ENCODE assay signal across 12 mouse cellular contexts in the genomic region with DNA sequence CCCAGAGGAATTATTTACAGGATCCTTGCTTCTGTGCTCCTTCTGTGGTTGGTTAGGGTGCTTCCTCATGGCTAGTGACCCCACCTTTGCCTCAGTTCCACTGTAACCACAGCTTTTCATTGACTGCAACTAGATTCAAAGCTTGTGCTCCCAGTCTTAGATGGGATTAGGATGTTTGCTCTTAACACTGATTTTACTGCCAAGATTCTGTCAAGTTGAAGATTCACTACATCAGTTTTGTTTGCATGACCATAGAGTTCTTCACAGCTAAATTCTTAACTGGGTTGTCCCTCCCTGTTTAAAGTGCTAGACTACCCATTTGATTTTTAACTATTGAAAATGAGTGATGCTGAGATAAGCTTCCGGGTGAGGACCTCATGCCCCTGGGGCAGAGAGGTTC. TPM values are rescaled to one million over a fixed set of nuclear protein-coding genes. Genes with fewer than 3 reads are reported as not detected.
A peak's percentile ranks its signal among the peaks of the same experiment; 100 is the strongest.
DNase-seq lines count a peak whose midpoint lies in the region; ATAC-seq and TF ChIP-seq lines count a peak whose summit lies in the region.
"Had no signal": no experiment of that assay in that cellular context is flagged by ENCODE, and none has a peak within 500 bp of the region (broad histone marks: within the 10 kb centered on the region; RNA-seq: fewer than 3 reads in every experiment).

No protein-coding gene starts in this region.

- WGBS in embryonic facial prominence, embryonic 13.5 days: 31% methylated on average over 1 of the region's 1 CpGs
- 43% methylated on average over 1 of the region's 1 CpGs for WGBS in embryonic facial prominence, embryonic 10.5 days
- 61% methylated on average over 1 of the region's 1 CpGs for WGBS in kidney, embryonic 16.5 days
- 18% methylated on average over 1 of the region's 1 CpGs for WGBS in intestine, postnatal 0 days

- peak overlapping the region; percentile 11; the same call in 1 of the 2 replicates for H3K4me2 ChIP-seq in embryonic facial prominence, embryonic 13.5 days
- H3K4me2 ChIP-seq in kidney, embryonic 16.5 days (replicated peaks; ENCODE audit: low read depth, low read length): peak overlapping the region; percentile 36
- H3K4me2 ChIP-seq in intestine, postnatal 0 days (replicated peaks; ENCODE audit: low read depth): 0 out of 2 replicates have a peak overlapping the region, but pooled peaks have one; percentile 17

- TF ChIP-seq CTCF in intestine, postnatal 0 days (IDR thresholded peaks at IDR 0.05; ENCODE audit: low read depth): no peak

- DNase-seq in embryonic facial prominence, embryonic 10.5 days (ENCODE audit: low spot score): no peak
- no peak for DNase-seq in kidney, adult 11 months
- DNase-seq in 3T3-L1 (ENCODE audit: low read depth, low spot score): peak; percentile 80
- DNase-seq in ovary, postnatal 36 days (ENCODE audit: low spot score): no peak
- DNase-seq in testis, postnatal 10 days (ENCODE audit: low spot score): no peak
- DNase-seq: heart, postnatal 14 days had no signal

- no peaks in the 10 kb centered on the region for H3K9me3 ChIP-seq in embryonic facial prominence, embryonic 13.5 days
- no peaks in the 10 kb centered on the region for H3K9me3 ChIP-seq in embryonic facial prominence, embryonic 10.5 days
- no peaks in the 10 kb centered on the region for H3K9me3 ChIP-seq in kidney, embryonic 16.5 days (ENCODE audit: low read length)
- no peaks in the 10 kb centered on the region for H3K9me3 ChIP-seq in intestine, postnatal 0 days (ENCODE audit: control insufficient read depth)

- H3K4me1 ChIP-seq in embryonic facial prominence, embryonic 13.5 days: peaks cover 31% of the 10 kb centered on the region
- peaks cover 33% of the 10 kb centered on the region for H3K4me1 ChIP-seq in embryonic facial prominence, embryonic 10.5 days
- peaks cover 20% of the 10 kb centered on the region for H3K4me1 ChIP-seq in kidney, embryonic 16.5 days (ENCODE audit: insufficient read depth, low read length)
- 0 out of 2 replicates have a peak, but pooled peaks cover 13% of the 10 kb centered on the region for H3K4me1 ChIP-seq in intestine, postnatal 0 days (replicated peaks; ENCODE audit: control insufficient read depth, insufficient read depth, low read length)

- no peaks in the 10 kb centered on the region for H3K36me3 ChIP-seq in embryonic facial prominence, embryonic 13.5 days
- H3K36me3 ChIP-seq in embryonic facial prominence, embryonic 10.5 days (replicated peaks): no peaks in the 10 kb centered on the region
- H3K36me3 ChIP-seq in kidney, embryonic 16.5 days (ENCODE audit: insufficient read depth, low read length): no peaks in the 10 kb centered on the region
- H3K36me3 ChIP-seq in intestine, postnatal 0 days (ENCODE audit: control insufficient read depth, insufficient read depth): peaks cover 3% of the 10 kb centered on the region; the same call in 1 of the 2 replicates

- H3K27ac ChIP-seq in embryonic facial prominence, embryonic 13.5 days: no peak overlapping the region
- H3K27ac ChIP-seq in embryonic facial prominence, embryonic 10.5 days (replicated peaks): no peak overlapping the region
- H3K27ac ChIP-seq in kidney, embryonic 16.5 days (ENCODE audit: low read length): no peak overlapping the region; the same call in 1 of the 2 replicates
- H3K27ac ChIP-seq in intestine, postnatal 0 days (ENCODE audit: low read depth, low read length): no peak overlapping the region
- H3K27ac ChIP-seq: left cerebral cortex, adult 2 months; liver, embryonic 14.5 days had no signal

- ATAC-seq in embryonic facial prominence, embryonic 13.5 days (ENCODE audit: insufficient number of reproducible peaks, insufficient read depth, low FRiP score, low TSS enrichment, low read depth): no peak
- ATAC-seq in kidney, embryonic 16.5 days (ENCODE audit: low FRiP score, low TSS enrichment): no peak
- no peak for ATAC-seq in intestine, postnatal 0 days

- H3K9ac ChIP-seq in embryonic facial prominence, embryonic 13.5 days: no peak overlapping the region
- no peak overlapping the region; the same call in 1 of the 2 replicates for H3K9ac ChIP-seq in kidney, embryonic 16.5 days (replicated peaks; ENCODE audit: low read length)
- H3K9ac ChIP-seq in intestine, postnatal 0 days (ENCODE audit: low read depth, low read length): no peak overlapping the region
- H3K9ac ChIP-seq: liver, embryonic 14.5 days had no signal

- no peak overlapping the region for H3K4me3 ChIP-seq in embryonic facial prominence, embryonic 13.5 days
- H3K4me3 ChIP-seq in embryonic facial prominence, embryonic 10.5 days: no peak overlapping the region
- H3K4me3 ChIP-seq in kidney, embryonic 16.5 days (ENCODE audit: low read length): no peak overlapping the region
- H3K4me3 ChIP-seq in intestine, postnatal 0 days (ENCODE audit: low read depth, low read length): no peak overlapping the region
- H3K4me3 ChIP-seq: left cerebral cortex, adult 2 months; myocyte had no signal

- no peaks in the 10 kb centered on the region for H3K27me3 ChIP-seq in embryonic facial prominence, embryonic 13.5 days
- H3K27me3 ChIP-seq in embryonic facial prominence, embryonic 10.5 days (replicated peaks; ENCODE audit: low read depth, poor library complexity, severe bottlenecking): no peaks in the 10 kb centered on the region
- H3K27me3 ChIP-seq in kidney, embryonic 16.5 days (ENCODE audit: insufficient read depth, low read length): no peaks in the 10 kb centered on the region
- H3K27me3 ChIP-seq in intestine, postnatal 0 days (replicated peaks; ENCODE audit: control insufficient read depth, insufficient read depth, low read length): no peaks in the 10 kb centered on the region

RNA-seq across cellular contexts. Expression of gene Tent4b, which starts 29.3 kb away (rescaled TPM):
- 9.1 and 11.1 TPM in 2 replicates for polyA plus RNA-seq in embryonic facial prominence, embryonic 13.5 days (2015; fragmentation: Nextera tagmentation; extraction: Ambion mirVana)
- polyA plus RNA-seq in embryonic facial prominence, embryonic 10.5 days (2016; fragmentation: Nextera tagmentation; extraction: Ambion mirVana): 9.9 and 11.6 TPM in 2 replicates
- 6.3 and 6.4 TPM in 2 replicates for polyA plus RNA-seq in kidney, embryonic 16.5 days (2015; fragmentation: Nextera tagmentation; extraction: Ambion mirVana)
- 5.9 and 6.1 TPM in 2 replicates for polyA plus RNA-seq in intestine, postnatal 0 days (2015; fragmentation: Nextera tagmentation; extraction: Ambion mirVana)

RNA-seq across cellular contexts. Expression of gene Adcy7, which starts 43.9 kb away (rescaled TPM):
- polyA plus RNA-seq in embryonic facial prominence, embryonic 13.5 days (2015; fragmentation: Nextera tagmentation; extraction: Ambion mirVana): 6.6 and 7.3 TPM in 2 replicates
- 2.4 and 2.6 TPM in 2 replicates for polyA plus RNA-seq in embryonic facial prominence, embryonic 10.5 days (2016; fragmentation: Nextera tagmentation; extraction: Ambion mirVana)
- polyA plus RNA-seq in kidney, embryonic 16.5 days (2015; fragmentation: Nextera tagmentation; extraction: Ambion mirVana): 3.0 and 3.7 TPM in 2 replicates
- 2.3 and 3.4 TPM in 2 replicates for polyA plus RNA-seq in intestine, postnatal 0 days (2015; fragmentation: Nextera tagmentation; extraction: Ambion mirVana)
